Comparison of ENCODE assay signal across 32 mouse cellular contexts in genomic region chr1:161487069-161487468, GRCm38 (mm10). TPM values are rescaled to one million over a fixed set of nuclear protein-coding genes. Genes with fewer than 3 reads are reported as not detected.
A peak's percentile ranks its signal among the peaks of the same experiment; 100 is the strongest.
DNase-seq lines count a peak whose midpoint lies in the region; ATAC-seq and TF ChIP-seq lines count a peak whose summit lies in the region.
"Had no signal": no experiment of that assay in that cellular context is flagged by ENCODE, and none has a peak within 500 bp of the region (broad histone marks: within the 10 kb centered on the region; RNA-seq: fewer than 3 reads in every experiment).

No protein-coding gene starts in this region.

- DNase-seq in adrenal gland, postnatal 14 days = peak; percentile 38
- DNase-seq in adrenal gland, adult 8-10 months = no peak
- peak; percentile 18 for DNase-seq in right cerebral cortex, postnatal 25 days
- no peak for DNase-seq in right cerebral cortex, postnatal 36 days (ENCODE audit: low spot score in 2 of 2)
- peak; percentile 43 for DNase-seq in Patski (ENCODE audit: low read depth, low spot score)
- peak; percentile 31 for DNase-seq in skeletal muscle tissue, adult 2 months (ENCODE audit: low read depth, low spot score)
- no peak for DNase-seq in layer of hippocampus, postnatal 25 days (ENCODE audit: extremely low spot score in 1 of 2, low spot score in 1 of 2)
- no peak for DNase-seq in heart, postnatal 4 days
- DNase-seq: cerebellum, adult 11-12 months; cerebellum, postnatal 10 days; kidney, adult 18-20 months; kidney, postnatal 10 days; left cerebral cortex, postnatal 4 days; lung, embryonic 14.5 days; retina, postnatal 1 day had no signal

- in situ Hi-C loops in Patski (cut with MboI; ENCODE audit: low pct_unique_long_range_greater_than_20kb) = no loop called here

- H3K27me3 ChIP-seq in Patski = no peaks in the 10 kb centered on the region
- H3K27me3 ChIP-seq: forebrain, embryonic 13.5 days; limb, embryonic 15.5 days; midbrain, embryonic 15.5 days; neural tube, embryonic 12.5 days had no signal

- POLR2A ChIA-PET in Patski (lab: Charles Lee) = no interaction called here

- CTCF ChIA-PET in Patski (lab: Charles Lee) = no interaction called here

- ATAC-seq in Patski = peak; percentile 54
- ATAC-seq: activated CD4-positive, CD25-positive, alpha-beta regulatory T cell, adult 4 months; forebrain, embryonic 13.5 days; midbrain, embryonic 15.5 days had no signal

- TF ChIP-seq CTCF in Patski (IDR thresholded peaks at IDR 0.05) = no peak

RNA-seq across cellular contexts. Expression of gene Tnfsf18, which starts 7.4 kb away (rescaled TPM):
- total RNA-seq in adrenal gland, postnatal 14 days (2021) = not detected in 2 replicates
- under 1 TPM in 1 of 4 experiments, not detected in 3; 0.13 TPM for total RNA-seq in adrenal gland, adult 8-10 months (2022)
- polyA plus RNA-seq in Patski (2021) = not detected
- not detected for total RNA-seq in layer of hippocampus, postnatal 25 days (2021)
- not detected for total RNA-seq in heart, postnatal 4 days (2021)
- total RNA-seq: layer of hippocampus, postnatal 10 days; left cerebral cortex, adult 8-10 months; left cerebral cortex, postnatal 4 days; megakaryocyte-erythroid progenitor cell, adult 5-6 weeks had no signal
- polyA plus RNA-seq: activated CD4-positive, CD25-positive, alpha-beta regulatory T cell, adult 4 months; cortical plate, adult 2 months; embryonic facial prominence, embryonic 11.5 days; erythroblast, embryonic 14.5 days; gonadal fat pad, adult 2 months; heart, embryonic 10.5 days; heart, embryonic 16.5 days; hindbrain, embryonic 10.5 days; liver, embryonic 14.5 days; midbrain, embryonic 15.5 days; stomach, postnatal 0 days had no signal

Comparison
In these comparisons a context has a peak if more than half of its experiments do, and no peak if none do; other contexts are left out.
1. DNase-seq: peak in adrenal gland, postnatal 14 days (single experiment), right cerebral cortex, postnatal 25 days (single experiment), Patski (single experiment) and skeletal muscle tissue, adult 2 months (single experiment); none in adrenal gland, adult 8-10 months (single experiment), right cerebral cortex, postnatal 36 days (0 of 2), layer of hippocampus, postnatal 25 days (0 of 2) and heart, postnatal 4 days (single experiment).